Mouse (Mus musculus) small intestine, adult 2 months (tissue): ENCODE data around the gene Dusp13.

Experiments used
- CTCF ChIP-seq: fragments of 200-500 bp; IDR thresholded peaks from 2 replicates; pipeline ENCODE4 v1.5.1; 2012; ENCODE audit warnings: low read depth, mild to moderate bottlenecking, control low read depth, inconsistent platforms, low read length, moderate library complexity, mixed read lengths; ENCODE audit not compliant: insufficient replicate concordance, insufficient read length; ENCODE audit errors: extremely low read depth
- POLR2A ChIP-seq: fragments of 200-500 bp; IDR thresholded peaks from 2 replicates; pipeline ENCODE4 v1.6.1; 2012; ENCODE audit warnings: low read depth, mild to moderate bottlenecking, control low read depth, inconsistent platforms, low read length, moderate library complexity

- TF ChIP-seq CTCF (no peak), POLR2A (no peak)
Measured at GRCm38 (mm10) chr14:21706759-21707571, 44.0 kb downstream of the Dusp13 start.
